Mouse (Mus musculus) left cerebral cortex, adult 9 months (tissue): ENCODE data around the gene Rhbdl3.

Experiments used
- DNase-seq, 2 experiments: peaks; one replicate each; pipeline ENCODE4 v3.0.0; 2022; ENCODE audit warnings: low spot score in 2 of 2

The Rhbdl3 gene

GRCm38 (mm10) chr11:80384461-80384860, 83.7 kb downstream of the Rhbdl3 start:
- DNase-seq = no peak

GRCm38 (mm10) chr11:80385055-80385454, 84.3 kb downstream of the Rhbdl3 start:
- DNase-seq = no peak

- DNase-seq = no peak
Measured at GRCm38 (mm10) chr11:80386790-80387189, 86.1 kb downstream of the Rhbdl3 start.

GRCm38 (mm10) chr11:80389885-80390284, 89.2 kb downstream of the Rhbdl3 start:
- DNase-seq = no peak

GRCm38 (mm10) chr11:80391407-80392120, 90.9 kb downstream of the Rhbdl3 start:
- DNase-seq = no peak

GRCm38 (mm10) chr11:80395930-80396329, 95.2 kb downstream of the Rhbdl3 start:
- DNase-seq = no peak

GRCm38 (mm10) chr11:80396617-80397016, 95.9 kb downstream of the Rhbdl3 start:
- no peak for DNase-seq
